Mouse (Mus musculus): ENCODE results near the gene Rnd3. TPM values are rescaled to one million over a fixed set of nuclear protein-coding genes. Genes with fewer than 3 reads are reported as not detected.
A peak's percentile ranks its signal among the peaks of the same experiment; 100 is the strongest.

Gene Rnd3
- polyA plus RNA-seq, 1 experiment from 2014 or later: 53.8 TPM

GRCm38 (mm10) chr2:51148065-51148407, 875 bp downstream of the Rnd3 start:
- Histone ChIP-seq H3K27me3 (replicated peaks; ENCODE audit: control insufficient read depth, insufficient read depth, low read length) (no peaks in the 10 kb centered on the region), H3K9me3 (ENCODE audit: control insufficient read depth, low read length) (no peaks in the 10 kb centered on the region), H3K4me1 (ENCODE audit: control insufficient read depth, insufficient read depth, low read length) (peaks cover 21% of the 10 kb centered on the region), H3K27ac (ENCODE audit: low read length) (peak overlapping the region; percentile 94), H3K4me3 (ENCODE audit: low read length) (peak overlapping the region; percentile 96), H3K4me2 (ENCODE audit: low read depth, low read length) (peak overlapping the region; percentile 51), H3K36me3 (ENCODE audit: control insufficient read depth, insufficient read depth, low read length) (no peaks in the 10 kb centered on the region), H3K9ac (ENCODE audit: low read depth, low read length) (peak overlapping the region; percentile 96)
- peak; percentile 37 for ATAC-seq
- 0% methylated on average over 20 of the region's 20 CpGs for WGBS

- peak overlapping the region; percentile 96 for H3K4me3 ChIP-seq (ENCODE audit: low read length)
- H3K9me3 ChIP-seq (ENCODE audit: control insufficient read depth, low read length): no peaks in the 10 kb centered on the region
- peak; percentile 78 for ATAC-seq
- WGBS: under 1% methylated on average over 45 of the region's 45 CpGs
- no peaks in the 10 kb centered on the region for H3K36me3 ChIP-seq (ENCODE audit: control insufficient read depth, insufficient read depth, low read length)
- peak overlapping the region; percentile 51 for H3K4me2 ChIP-seq (ENCODE audit: low read depth, low read length)
- peak overlapping the region; percentile 94 for H3K27ac ChIP-seq (ENCODE audit: low read length)
- H3K4me1 ChIP-seq (ENCODE audit: control insufficient read depth, insufficient read depth, low read length): peaks cover 24% of the 10 kb centered on the region
- H3K27me3 ChIP-seq (replicated peaks; ENCODE audit: control insufficient read depth, insufficient read depth, low read length): no peaks in the 10 kb centered on the region
- peak overlapping the region; percentile 96 for H3K9ac ChIP-seq (ENCODE audit: low read depth, low read length)
These were observed 1.4 kb downstream of the Rnd3 start for GRCm38 (mm10) chr2:51147318-51148064.

GRCm38 (mm10) chr2:51146871-51147317, 2.0 kb downstream of the Rnd3 start:
- peak overlapping the region; percentile 51 for H3K4me2 ChIP-seq (ENCODE audit: low read depth, low read length)
- no peaks in the 10 kb centered on the region for H3K27me3 ChIP-seq (replicated peaks; ENCODE audit: control insufficient read depth, insufficient read depth, low read length)
- no peaks in the 10 kb centered on the region for H3K9me3 ChIP-seq (ENCODE audit: control insufficient read depth, low read length)
- H3K9ac ChIP-seq (ENCODE audit: low read depth, low read length): peak overlapping the region; percentile 96
- H3K4me3 ChIP-seq (ENCODE audit: low read length): peak overlapping the region; percentile 96
- peak overlapping the region; percentile 94 for H3K27ac ChIP-seq (ENCODE audit: low read length)
- ATAC-seq: peak; percentile 77
- H3K36me3 ChIP-seq (ENCODE audit: control insufficient read depth, insufficient read depth, low read length): no peaks in the 10 kb centered on the region
- WGBS: under 1% methylated on average over 18 of the region's 18 CpGs
- H3K4me1 ChIP-seq (ENCODE audit: control insufficient read depth, insufficient read depth, low read length): peaks cover 29% of the 10 kb centered on the region

GRCm38 (mm10) chr2:51145838-51146470, 3.0 kb downstream of the Rnd3 start:
- peak overlapping the region; percentile 94; the same call in 1 of the 2 replicates for H3K27ac ChIP-seq (ENCODE audit: low read length)
- H3K9ac ChIP-seq (ENCODE audit: low read depth, low read length): peak overlapping the region; percentile 96
- WGBS: 10% methylated on average over 7 of the region's 7 CpGs
- peak overlapping the region; percentile 96 for H3K4me3 ChIP-seq (ENCODE audit: low read length)
- H3K9me3 ChIP-seq (ENCODE audit: control insufficient read depth, low read length): no peaks in the 10 kb centered on the region
- no peaks in the 10 kb centered on the region for H3K36me3 ChIP-seq (ENCODE audit: control insufficient read depth, insufficient read depth, low read length)
- peak overlapping the region; percentile 51 for H3K4me2 ChIP-seq (ENCODE audit: low read depth, low read length)
- no peak for ATAC-seq
- H3K27me3 ChIP-seq (replicated peaks; ENCODE audit: control insufficient read depth, insufficient read depth, low read length): no peaks in the 10 kb centered on the region
- H3K4me1 ChIP-seq (ENCODE audit: control insufficient read depth, insufficient read depth, low read length): peaks cover 34% of the 10 kb centered on the region

- WGBS: 39% methylated on average over 6 of the region's 6 CpGs
- H3K9ac ChIP-seq (ENCODE audit: low read depth, low read length): peak overlapping the region; percentile 30
- peak overlapping the region; percentile 25 for H3K27ac ChIP-seq (ENCODE audit: low read length)
- no peaks in the 10 kb centered on the region for H3K36me3 ChIP-seq (ENCODE audit: control insufficient read depth, insufficient read depth, low read length)
- no peaks in the 10 kb centered on the region for H3K27me3 ChIP-seq (replicated peaks; ENCODE audit: control insufficient read depth, insufficient read depth, low read length)
- peak overlapping the region; percentile 30 for H3K4me3 ChIP-seq (ENCODE audit: low read length)
- H3K4me1 ChIP-seq (ENCODE audit: control insufficient read depth, insufficient read depth, low read length): peaks cover 42% of the 10 kb centered on the region
- ATAC-seq: no peak
- no peaks in the 10 kb centered on the region for H3K9me3 ChIP-seq (ENCODE audit: control insufficient read depth, low read length)
- peak overlapping the region; percentile 36 for H3K4me2 ChIP-seq (ENCODE audit: low read depth, low read length)
These were observed 4.4 kb downstream of the Rnd3 start for GRCm38 (mm10) chr2:51144380-51145120.

- Histone ChIP-seq H3K4me1 (ENCODE audit: control insufficient read depth, insufficient read depth, low read length) (peaks cover 59% of the 10 kb centered on the region), H3K4me2 (ENCODE audit: low read depth, low read length) (peak overlapping the region; percentile 15), H3K4me3 (ENCODE audit: low read length) (no peak overlapping the region), H3K9ac (ENCODE audit: low read depth, low read length) (no peak overlapping the region), H3K27ac (ENCODE audit: low read length) (peak overlapping the region; percentile 27), H3K36me3 (ENCODE audit: control insufficient read depth, insufficient read depth, low read length) (no peaks in the 10 kb centered on the region), H3K9me3 (ENCODE audit: control insufficient read depth, low read length) (no peaks in the 10 kb centered on the region), H3K27me3 (replicated peaks; ENCODE audit: control insufficient read depth, insufficient read depth, low read length) (no peaks in the 10 kb centered on the region)
- ATAC-seq: no peak
- 31% methylated on average over 1 of the region's 1 CpGs for WGBS
These were observed 6.5 kb downstream of the Rnd3 start for GRCm38 (mm10) chr2:51142422-51142821.

GRCm38 (mm10) chr2:51141345-51141744, 7.6 kb downstream of the Rnd3 start:
- Histone ChIP-seq H3K36me3 (ENCODE audit: control insufficient read depth, insufficient read depth, low read length) (peaks cover 3% of the 10 kb centered on the region), H3K27ac (ENCODE audit: low read length) (peak overlapping the region; percentile 91), H3K9ac (ENCODE audit: low read depth, low read length) (peak overlapping the region; percentile 61), H3K4me1 (ENCODE audit: control insufficient read depth, insufficient read depth, low read length) (peaks cover 66% of the 10 kb centered on the region), H3K9me3 (ENCODE audit: control insufficient read depth, low read length) (no peaks in the 10 kb centered on the region), H3K4me3 (ENCODE audit: low read length) (peak overlapping the region; percentile 39), H3K4me2 (ENCODE audit: low read depth, low read length) (peak overlapping the region; percentile 47), H3K27me3 (replicated peaks; ENCODE audit: control insufficient read depth, insufficient read depth, low read length) (no peaks in the 10 kb centered on the region)
- ATAC-seq: peak; percentile 47
- WGBS: 29% methylated on average over 3 of the region's 3 CpGs

GRCm38 (mm10) chr2:51140486-51140885, 8.4 kb downstream of the Rnd3 start:
- Histone ChIP-seq H3K4me3 (ENCODE audit: low read length) (peak overlapping the region; percentile 39), H3K27ac (ENCODE audit: low read length) (peak overlapping the region; percentile 91), H3K36me3 (ENCODE audit: control insufficient read depth, insufficient read depth, low read length) (peaks cover 9% of the 10 kb centered on the region), H3K4me2 (ENCODE audit: low read depth, low read length) (peak overlapping the region; percentile 47), H3K27me3 (replicated peaks; ENCODE audit: control insufficient read depth, insufficient read depth, low read length) (no peaks in the 10 kb centered on the region), H3K9me3 (ENCODE audit: control insufficient read depth, low read length) (no peaks in the 10 kb centered on the region), H3K4me1 (ENCODE audit: control insufficient read depth, insufficient read depth, low read length) (peaks cover 70% of the 10 kb centered on the region), H3K9ac (ENCODE audit: low read depth, low read length) (peak overlapping the region; percentile 61)
- ATAC-seq: no peak
- WGBS: 2% methylated on average over 8 of the region's 8 CpGs

- peaks cover 69% of the 10 kb centered on the region for H3K4me1 ChIP-seq (ENCODE audit: control insufficient read depth, insufficient read depth, low read length)
These were observed 8.9 kb downstream of the Rnd3 start for GRCm38 (mm10) chr2:51139912-51140446.

More at GRCm38 (mm10) chr2:51139912-51140446, 8.9 kb downstream of the Rnd3 start:
- ATAC-seq: no peak
- WGBS: 22% methylated on average over 6 of the region's 6 CpGs
- H3K36me3 ChIP-seq (ENCODE audit: control insufficient read depth, insufficient read depth, low read length): peaks cover 9% of the 10 kb centered on the region
- H3K27ac ChIP-seq (ENCODE audit: low read length): peak overlapping the region; percentile 93
- peak overlapping the region; percentile 47 for H3K4me2 ChIP-seq (ENCODE audit: low read depth, low read length)
- no peaks in the 10 kb centered on the region for H3K9me3 ChIP-seq (ENCODE audit: control insufficient read depth, low read length)
- H3K4me3 ChIP-seq (ENCODE audit: low read length): no peak overlapping the region; the same call in 1 of the 2 replicates
- H3K27me3 ChIP-seq (replicated peaks; ENCODE audit: control insufficient read depth, insufficient read depth, low read length): no peaks in the 10 kb centered on the region
- no peak overlapping the region for H3K9ac ChIP-seq (ENCODE audit: low read depth, low read length)
